In genomic region chr2:119674525-119675214, GRCm38 (mm10) we compare ENCODE assay signal across 8 mouse cellular contexts. TPM values are rescaled to one million over a fixed set of nuclear protein-coding genes. Genes with fewer than 3 reads are reported as not detected.
A peak's percentile ranks its signal among the peaks of the same experiment; 100 is the strongest.
DNase-seq lines count a peak whose midpoint lies in the region; ATAC-seq and TF ChIP-seq lines count a peak whose summit lies in the region.

Gene Rtf1 (plus strand): TSS chr2:119675068.

- DNase-seq in B cell, adult 2 months = peak; percentile 98 to 99
- peak; percentile 92 for DNase-seq in brain, adult 2 months (ENCODE audit: low read depth, low spot score)
- DNase-seq in kidney, postnatal 0 days (ENCODE audit: low spot score) = peak; percentile 96
- DNase-seq in liver, embryonic 11.5 days (ENCODE audit: low spot score) = peak; percentile 97
- DNase-seq in naive thymus-derived CD4-positive, alpha-beta T cell, adult 2 months (ENCODE audit: low read depth) = peak; percentile 95

- H3K27ac ChIP-seq in heart, embryonic 12.5 days (ENCODE audit: poor library complexity, severe bottlenecking) = peak within 1 kb of the TSS; percentile 80
- peak within 1 kb of the TSS; percentile 90 for H3K27ac ChIP-seq in kidney, postnatal 0 days
- peak within 1 kb of the TSS; percentile 86 for H3K27ac ChIP-seq in liver, embryonic 11.5 days (ENCODE audit: low read depth, low read length)
- peak within 1 kb of the TSS; percentile 86 for H3K27ac ChIP-seq in stomach, embryonic 14.5 days (ENCODE audit: low read length)

- H3K9me3 ChIP-seq in heart, embryonic 12.5 days (replicated peaks) = no peaks in the 10 kb centered on the region
- H3K9me3 ChIP-seq in kidney, postnatal 0 days (replicated peaks; ENCODE audit: low read length) = no peaks in the 10 kb centered on the region
- H3K9me3 ChIP-seq in liver, embryonic 11.5 days (ENCODE audit: control insufficient read depth, low read length) = no peaks in the 10 kb centered on the region
- H3K9me3 ChIP-seq in stomach, embryonic 14.5 days (ENCODE audit: control insufficient read depth, low read depth, low read length) = no peaks in the 10 kb centered on the region

- no peaks in the 10 kb centered on the region for H3K36me3 ChIP-seq in heart, embryonic 12.5 days
- no peaks in the 10 kb centered on the region for H3K36me3 ChIP-seq in kidney, postnatal 0 days (ENCODE audit: insufficient read depth, low read length)
- peaks cover 1% of the 10 kb centered on the region; the same call in 1 of the 2 replicates for H3K36me3 ChIP-seq in liver, embryonic 11.5 days (ENCODE audit: control insufficient read depth, insufficient read depth, low read length)
- no peaks in the 10 kb centered on the region; the same call in 1 of the 2 replicates for H3K36me3 ChIP-seq in stomach, embryonic 14.5 days (ENCODE audit: control insufficient read depth, insufficient read depth, low read length)

- H3K4me3 ChIP-seq in heart, embryonic 12.5 days = peak within 1 kb of the TSS; percentile 92
- peak within 1 kb of the TSS; percentile 98 for H3K4me3 ChIP-seq in kidney, postnatal 0 days (replicated peaks; ENCODE audit: low read depth, low read length)
- peak within 1 kb of the TSS; percentile 99 for H3K4me3 ChIP-seq in liver, embryonic 11.5 days (ENCODE audit: low read depth, low read length)
- H3K4me3 ChIP-seq in stomach, embryonic 14.5 days (ENCODE audit: low read depth, low read length) = peak within 1 kb of the TSS; percentile 99

- ATAC-seq in erythroblast, adult 5-6 weeks (replicated peaks; ENCODE audit: low FRiP score, poor library complexity, severe bottlenecking) = peak; percentile 91
- peak; percentile 97 for ATAC-seq in heart, embryonic 12.5 days (ENCODE audit: insufficient number of reproducible peaks, low FRiP score)
- peak; percentile 95 for ATAC-seq in kidney, postnatal 0 days (replicated peaks; ENCODE audit: low FRiP score, low read depth)
- peak; percentile 95 for ATAC-seq in liver, embryonic 11.5 days (replicated peaks; ENCODE audit: low FRiP score)
- peak; percentile 96 for ATAC-seq in stomach, embryonic 14.5 days (ENCODE audit: insufficient number of reproducible peaks, insufficient read depth, low FRiP score, low read depth)

- WGBS in heart, embryonic 12.5 days = under 1% methylated on average over 58 of the region's 58 CpGs
- under 1% methylated on average over 58 of the region's 58 CpGs for WGBS in kidney, postnatal 0 days
- under 1% methylated on average over 49 of the region's 58 CpGs for WGBS in liver, embryonic 11.5 days
- under 1% methylated on average over 51 of the region's 58 CpGs for WGBS in stomach, embryonic 14.5 days

- H3K4me2 ChIP-seq in heart, embryonic 12.5 days = peak within 1 kb of the TSS; percentile 85
- peak within 1 kb of the TSS; percentile 92 for H3K4me2 ChIP-seq in kidney, postnatal 0 days (ENCODE audit: low read length)
- H3K4me2 ChIP-seq in liver, embryonic 11.5 days = peak within 1 kb of the TSS; percentile 88
- H3K4me2 ChIP-seq in stomach, embryonic 14.5 days (replicated peaks; ENCODE audit: low read depth, low read length) = peak within 1 kb of the TSS; percentile 76

- TF ChIP-seq CTCF in kidney, postnatal 0 days (IDR thresholded peaks at IDR 0.05; ENCODE audit: low read depth) = no peak

- peaks cover 6% of the 10 kb centered on the region for H3K4me1 ChIP-seq in heart, embryonic 12.5 days (replicated peaks)
- 0 out of 2 replicates have a peak, but pooled peaks cover 5% of the 10 kb centered on the region for H3K4me1 ChIP-seq in kidney, postnatal 0 days (replicated peaks; ENCODE audit: insufficient read depth, low read length)
- peaks cover 10% of the 10 kb centered on the region for H3K4me1 ChIP-seq in liver, embryonic 11.5 days (replicated peaks; ENCODE audit: control insufficient read depth, insufficient read depth, low read length)
- 0 out of 2 replicates have a peak, but pooled peaks cover 3% of the 10 kb centered on the region for H3K4me1 ChIP-seq in stomach, embryonic 14.5 days (ENCODE audit: control insufficient read depth, insufficient read depth, low read length)

- H3K27me3 ChIP-seq in heart, embryonic 12.5 days (replicated peaks) = 0 out of 2 replicates have a peak, but pooled peaks cover 2% of the 10 kb centered on the region
- no peaks in the 10 kb centered on the region for H3K27me3 ChIP-seq in kidney, postnatal 0 days (ENCODE audit: insufficient read depth, low read length)
- no peaks in the 10 kb centered on the region for H3K27me3 ChIP-seq in liver, embryonic 11.5 days (replicated peaks; ENCODE audit: control insufficient read depth, insufficient read depth, low read length)
- no peaks in the 10 kb centered on the region for H3K27me3 ChIP-seq in stomach, embryonic 14.5 days (ENCODE audit: control insufficient read depth, insufficient read depth, low read length)

- peak within 1 kb of the TSS; percentile 96 for H3K9ac ChIP-seq in heart, embryonic 12.5 days
- peak within 1 kb of the TSS; percentile 93 for H3K9ac ChIP-seq in kidney, postnatal 0 days (ENCODE audit: low read depth, low read length)
- H3K9ac ChIP-seq in liver, embryonic 11.5 days (ENCODE audit: low read depth, low read length) = peak within 1 kb of the TSS; percentile 97
- peak within 1 kb of the TSS; percentile 97 for H3K9ac ChIP-seq in stomach, embryonic 14.5 days (replicated peaks; ENCODE audit: low read depth, low read length)

RNA-seq across cellular contexts. Expression of gene Rtf1, which starts in this region (rescaled TPM):
- total RNA-seq in erythroblast, adult 5-6 weeks (2015; ENCODE audit: low replicate concordance) = 8.4 and 13.4 TPM in 2 replicates
- total RNA-seq in erythroblast, adult 5-6 weeks (2017; ENCODE audit: low replicate concordance) = 13.8 and 16.9 TPM in 2 replicates
- polyA plus RNA-seq in heart, embryonic 12.5 days (2016; fragmentation: Nextera tagmentation; extraction: Ambion mirVana) = 34.2 and 34.7 TPM in 2 replicates
- 37.6 and 39.0 TPM in 2 replicates for polyA plus RNA-seq in kidney, postnatal 0 days (2015; fragmentation: Nextera tagmentation; extraction: Ambion mirVana)
- polyA plus RNA-seq in liver, embryonic 11.5 days (2014; fragmentation: Nextera tagmentation; extraction: Ambion mirVana) = 21.5 and 25.3 TPM in 2 replicates
- 39.0 and 39.8 TPM in 2 replicates for polyA plus RNA-seq in stomach, embryonic 14.5 days (2014; fragmentation: Nextera tagmentation; extraction: Ambion mirVana)

Comparison
In these comparisons a context has a peak if more than half of its experiments do, and no peak if none do; other contexts are left out.
1. Peak in every context shown above with its lines: DNase-seq, ATAC-seq, H3K4me3 ChIP-seq and H3K27ac ChIP-seq.